Mouse (Mus musculus) left cerebral cortex, adult 9 months (tissue): ENCODE measurements at regions not wholly inside any gene's neighbourhood (a gene's known extent, or its start where the extent isn't known, plus 50 kb on each side); places are given as distances from the start of the nearest gene placed in this dataset.
A peak's percentile ranks its signal among the peaks of the same experiment; 100 is the strongest.

Experiments
- DNase-seq, 2 experiments: peaks; one replicate each; pipeline ENCODE4 v3.0.0; 2022; ENCODE audit warnings: low spot score in 2 of 2

DNA sequence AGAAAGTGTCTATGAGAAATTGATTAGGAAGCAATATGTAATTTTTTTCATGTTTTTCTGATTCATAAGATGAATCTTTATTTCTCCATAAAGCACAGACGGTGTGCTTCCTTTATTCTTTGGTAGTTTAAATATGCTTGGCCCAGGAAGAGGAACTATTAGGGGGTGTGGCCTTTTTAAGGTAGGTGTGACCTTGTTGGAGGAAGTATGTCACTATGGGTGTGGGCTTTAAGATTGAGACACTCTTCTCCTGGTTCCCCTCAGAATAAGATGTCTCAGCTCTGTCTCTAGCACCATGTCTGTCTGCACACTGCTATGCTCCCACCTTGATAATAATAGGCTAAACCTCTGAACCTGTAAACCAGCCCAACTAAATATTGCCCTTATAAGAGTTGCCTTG lies 54.8 kb upstream of the Ccdc88a start:
- no peak for DNase-seq

DNA sequence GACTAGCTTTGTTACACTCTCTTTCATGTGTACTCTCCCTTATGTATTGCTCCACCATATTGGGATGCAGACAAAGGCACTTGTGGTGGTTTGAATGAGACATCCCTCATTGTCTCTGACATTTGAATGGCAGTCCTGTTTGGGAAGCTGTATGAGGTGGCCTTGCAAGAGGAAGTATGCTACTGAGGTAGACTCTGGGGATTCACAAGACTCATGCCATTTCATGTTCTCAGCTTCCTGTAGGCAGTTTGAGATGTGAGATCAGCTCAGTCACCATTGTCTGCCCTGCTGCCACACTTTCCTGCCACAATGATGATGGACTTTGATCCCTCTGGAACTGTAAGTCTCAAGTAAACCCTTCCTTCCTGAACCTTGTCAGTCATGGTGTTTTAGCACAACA lies 62.9 kb upstream of the Ccdc88a start:
- DNase-seq = no peak

DNA sequence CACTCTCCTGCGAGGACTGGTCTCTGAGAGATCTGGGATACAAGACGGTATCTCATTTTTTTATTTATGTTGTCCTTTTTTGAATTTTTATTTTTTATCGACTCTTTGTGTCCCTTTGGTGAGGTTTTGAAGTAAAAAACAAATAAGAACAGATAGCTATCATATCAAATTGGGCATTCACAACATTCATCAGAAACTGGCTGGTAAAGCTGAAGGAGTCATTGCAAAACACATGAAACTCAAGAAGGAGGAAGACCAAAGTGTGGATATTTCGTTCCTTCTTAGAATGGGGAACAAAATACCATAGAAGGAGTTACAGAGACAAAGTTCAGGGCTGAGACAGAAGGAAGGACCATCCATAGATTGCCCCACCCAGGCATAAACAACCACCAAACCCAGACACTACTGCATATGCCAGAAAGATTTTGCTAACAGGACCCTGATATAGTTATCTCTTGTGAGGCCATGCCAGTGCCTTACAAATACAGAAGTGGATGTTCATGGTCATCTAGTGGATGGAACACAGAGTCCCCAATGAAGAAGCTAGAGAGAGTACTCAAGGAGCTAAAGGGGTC lies 60.9 kb upstream of the Cfap36 start:
- no peak for DNase-seq

DNA sequence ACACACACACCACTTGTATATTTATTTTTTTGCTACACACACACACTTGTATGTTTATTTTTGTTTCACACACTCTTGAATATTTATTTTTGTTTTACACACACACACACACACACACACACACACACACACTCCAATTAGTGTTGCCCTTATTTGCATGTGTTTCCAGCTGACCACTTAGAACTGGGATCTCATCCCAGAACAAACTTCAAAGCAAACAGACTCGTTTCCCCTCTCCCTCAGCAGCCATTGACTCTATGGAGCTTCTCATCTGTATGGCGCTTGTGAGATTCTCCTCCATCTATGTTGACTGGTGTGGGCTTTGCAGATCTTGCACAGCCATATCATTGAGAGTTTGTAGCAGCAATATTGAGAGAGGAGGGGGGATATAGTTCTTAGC lies 53.3 kb upstream of the Cfap36 start:
- DNase-seq = peak in 1 of 2 experiments; percentile 5
